Mouse (Mus musculus) MEL (cell line): ENCODE measurements around the gene Myo1g. TPM values are rescaled to one million over a fixed set of nuclear protein-coding genes. Genes with fewer than 3 reads are reported as not detected.

Experiments
- DNase-seq: peaks from one replicate; pipeline ENCODE4 v3.0.0; 2011; ENCODE audit warnings: low read depth, low spot score
- H3K27ac ChIP-seq: 2 replicates; pipeline ENCODE4 v1.5.1; 2012; ENCODE audit warnings: low read depth, mild to moderate bottlenecking, control low read depth, low read length, moderate library complexity; ENCODE audit not compliant: control insufficient read depth
- H3K27me3 ChIP-seq, 2 experiments: fragments of 150-350 bp in 1 of 2; sonication (generic) in 1 of 2; 2 replicates each; pipeline ENCODE4 v1.6.1; 2012; ENCODE audit warnings: low read length in 2 of 2, mild to moderate bottlenecking in 2 of 2, improper control_type of control experiment in 1 of 2, moderate library complexity in 1 of 2; ENCODE audit not compliant: insufficient read depth in 2 of 2, control insufficient read depth in 1 of 2
- H3K36me3 ChIP-seq, 2 experiments: 2 replicates each; pipeline ENCODE4 v1.6.1; 2012 to 2014; ENCODE audit warnings: low read length in 2 of 2, improper control_type of control experiment in 1 of 2, inconsistent platforms in 1 of 2, mild to moderate bottlenecking in 1 of 2; ENCODE audit not compliant: insufficient read depth in 2 of 2, control insufficient read depth in 1 of 2
- H3K4me1 ChIP-seq, 2 experiments: fragments of 150-350 bp in 1 of 2; sonication (generic) in 1 of 2; 2 replicates each; pipeline ENCODE4 v1.6.1; 2012; ENCODE audit warnings: low read length in 2 of 2, improper control_type of control experiment in 1 of 2, mild to moderate bottlenecking in 1 of 2; ENCODE audit not compliant: insufficient read depth in 2 of 2, control insufficient read depth in 1 of 2
- H3K4me3 ChIP-seq, 2 experiments: fragments of 150-350 bp in 1 of 2; sonication (generic) in 1 of 2; 2 replicates each; pipeline ENCODE4 v1.5.1; 2012; ENCODE audit warnings: low read depth in 2 of 2, low read length in 2 of 2, mild to moderate bottlenecking in 2 of 2, moderate library complexity in 2 of 2, control low read depth in 1 of 2, improper control_type of control experiment in 1 of 2; ENCODE audit not compliant: control insufficient read depth in 1 of 2, insufficient read depth in 1 of 2
- H3K79me2 ChIP-seq: 2 replicates; pipeline ENCODE4 v1.6.1; 2012; ENCODE audit warnings: mild to moderate bottlenecking, low read length, moderate library complexity; ENCODE audit not compliant: control insufficient read depth, poor library complexity, insufficient read depth
- H3K9ac ChIP-seq: 2 replicates; pipeline ENCODE4 v1.6.1; 2012; ENCODE audit warnings: low read depth, mild to moderate bottlenecking, control low read depth, low read length, moderate library complexity; ENCODE audit not compliant: control insufficient read depth, poor library complexity, severe bottlenecking
- H3K9me3 ChIP-seq: fragments of 150-350 bp; sonication (generic); replicated peaks from 2 replicates; pipeline ENCODE4 v1.6.1; 2012; ENCODE audit warnings: mild to moderate bottlenecking, low read length, improper control_type of control experiment, moderate library complexity; ENCODE audit not compliant: insufficient read depth
- CTCF ChIP-seq, 3 experiments: IDR thresholded peaks in 2 of 3; conservative IDR thresholded peaks in 1 of 3; 2 replicates each; pipeline ENCODE4 v1.5.1; 2011 to 2012; ENCODE audit warnings: low read length in 3 of 3, low read depth in 2 of 3, mild to moderate bottlenecking in 2 of 3, improper control_type of control experiment in 1 of 3, inconsistent platforms in 1 of 3, mixed read lengths in 1 of 3, moderate library complexity in 1 of 3; ENCODE audit not compliant: control insufficient read depth in 1 of 3, insufficient read depth in 1 of 3, poor library complexity in 1 of 3, severe bottlenecking in 1 of 3
- EP300 ChIP-seq, 2 experiments: IDR thresholded peaks; 2 replicates each; pipeline ENCODE4 v1.6.1; 2011; ENCODE audit warnings: improper control_type of control experiment in 2 of 2, low read length in 2 of 2, low read depth in 1 of 2, mild to moderate bottlenecking in 1 of 2
- ETS1 ChIP-seq: IDR thresholded peaks from 2 replicates; pipeline ENCODE4 v1.6.1; 2012; ENCODE audit warnings: low read depth, mild to moderate bottlenecking, inconsistent platforms, low read length, improper control_type of control experiment, moderate library complexity
- GABPA ChIP-seq: IDR thresholded peaks from 2 replicates; pipeline ENCODE4 v1.6.1; 2012; ENCODE audit warnings: low read depth, mild to moderate bottlenecking, inconsistent platforms, low read length, improper control_type of control experiment, moderate library complexity
- HCFC1 ChIP-seq: IDR thresholded peaks from 2 replicates; pipeline ENCODE4 v1.6.1; 2012; ENCODE audit warnings: low read depth, mild to moderate bottlenecking, inconsistent platforms, low read length, improper control_type of control experiment, moderate library complexity
- KAT2A ChIP-seq: conservative IDR thresholded peaks from 2 replicates; pipeline ENCODE4 v1.6.1; 2012; ENCODE audit warnings: low read depth, low read length, improper control_type of control experiment, inconsistent platforms
- MAFK ChIP-seq: IDR thresholded peaks from 2 replicates; pipeline ENCODE4 v1.6.1; 2011; ENCODE audit warnings: low read depth, mild to moderate bottlenecking, low read length, improper control_type of control experiment, borderline replicate concordance
- MAZ ChIP-seq: IDR thresholded peaks from 2 replicates; pipeline ENCODE4 v1.6.1; 2012; ENCODE audit warnings: low read depth, mild to moderate bottlenecking, inconsistent platforms, low read length, improper control_type of control experiment
- MEF2A ChIP-seq: IDR thresholded peaks from 2 replicates; pipeline ENCODE4 v1.6.1; 2014; ENCODE audit warnings: low read depth, mild to moderate bottlenecking, inconsistent platforms, low read length, improper control_type of control experiment; ENCODE audit not compliant: poor library complexity, insufficient replicate concordance, severe bottlenecking; ENCODE audit errors: extremely low read depth
- MYB ChIP-seq: IDR thresholded peaks from 2 replicates; pipeline ENCODE4 v1.6.1; 2011; ENCODE audit warnings: mild to moderate bottlenecking, low read depth, low read length, improper control_type of control experiment
- MYC ChIP-seq: IDR thresholded peaks from 2 replicates; pipeline ENCODE4 v1.6.1; 2011; ENCODE audit warnings: low read depth, mild to moderate bottlenecking, low read length, improper control_type of control experiment, moderate library complexity
- POLR2A ChIP-seq, 2 experiments: IDR thresholded peaks; 2 replicates each; pipeline ENCODE4 v1.6.1; 2011 to 2012; ENCODE audit warnings: low read length in 2 of 2, mild to moderate bottlenecking in 2 of 2, control low read depth in 1 of 2, improper control_type of control experiment in 1 of 2, low read depth in 1 of 2, moderate library complexity in 1 of 2; ENCODE audit not compliant: control insufficient read depth in 1 of 2, insufficient read depth in 1 of 2, poor library complexity in 1 of 2
- POLR2AphosphoS5 ChIP-seq: IDR thresholded peaks from 2 replicates; pipeline ENCODE4 v1.6.1; 2012; ENCODE audit warnings: low read depth, borderline replicate concordance, mild to moderate bottlenecking, inconsistent platforms, low read length, moderate library complexity, mixed read lengths
- RAD21 ChIP-seq: IDR thresholded peaks from 2 replicates; pipeline ENCODE4 v1.6.1; 2011; ENCODE audit warnings: mild to moderate bottlenecking, low read depth, low read length, improper control_type of control experiment
- SIN3A ChIP-seq: IDR thresholded peaks from 2 replicates; pipeline ENCODE4 v1.6.1; 2012; ENCODE audit warnings: low read length, improper control_type of control experiment, inconsistent platforms
- SMC3 ChIP-seq: IDR thresholded peaks from 2 replicates; pipeline ENCODE4 v1.6.1; 2011; ENCODE audit warnings: low read depth, low read length, improper control_type of control experiment
- TCF12 ChIP-seq: IDR thresholded peaks from 2 replicates; pipeline ENCODE4 v1.6.1; 2014; ENCODE audit warnings: low read depth, mild to moderate bottlenecking, inconsistent platforms, low read length, improper control_type of control experiment, moderate library complexity
- USF1 ChIP-seq: IDR thresholded peaks from 2 replicates; pipeline ENCODE4 v1.6.1; 2014; ENCODE audit warnings: low read depth, mild to moderate bottlenecking, inconsistent platforms, low read length, improper control_type of control experiment, moderate library complexity
- USF2 ChIP-seq, 2 experiments: IDR thresholded peaks; 2 replicates each; pipeline ENCODE4 v1.6.1; 2011 to 2012; ENCODE audit warnings: improper control_type of control experiment in 2 of 2, low read length in 2 of 2, borderline replicate concordance in 1 of 2, inconsistent platforms in 1 of 2, low read depth in 1 of 2, mild to moderate bottlenecking in 1 of 2; ENCODE audit not compliant: insufficient read depth in 1 of 2
- ZC3H11A ChIP-seq: IDR thresholded peaks from 2 replicates; pipeline ENCODE4 v1.6.1; 2012; ENCODE audit warnings: low read depth, mild to moderate bottlenecking, inconsistent platforms, low read length, improper control_type of control experiment
- ZKSCAN1 ChIP-seq: IDR thresholded peaks from 2 replicates; pipeline ENCODE4 v1.6.1; 2012; ENCODE audit warnings: low read depth, mild to moderate bottlenecking, inconsistent platforms, low read length, improper control_type of control experiment, moderate library complexity
- ZMIZ1 ChIP-seq: IDR thresholded peaks from 2 replicates; pipeline ENCODE4 v1.6.1; 2012; ENCODE audit warnings: low read depth, mild to moderate bottlenecking, inconsistent platforms, low read length, improper control_type of control experiment, moderate library complexity
- ZNF384 ChIP-seq: IDR thresholded peaks from 2 replicates; pipeline ENCODE4 v1.6.1; 2012; ENCODE audit warnings: low read depth, mild to moderate bottlenecking, inconsistent platforms, low read length, improper control_type of control experiment
- polyA plus RNA-seq, 2 experiments: library from polyadenylated mRNA; stranded (reverse) in 1 of 2; unstranded in 1 of 2; fragments of >175 nt in 1 of 2; fragments of >200 nt in 1 of 2; gene quantifications; 2 replicates each; pipeline versions ENCODE4 v1.2.1 to v1.2.4; 2012; ENCODE audit warnings: low replicate concordance in 2 of 2, low read depth in 1 of 2; ENCODE audit not compliant: insufficient read length in 2 of 2, insufficient read depth in 1 of 2, missing spikeins in 1 of 2
- total RNA-seq: library from RNA; depleted of rRNA; stranded (reverse); fragments of 300-350 nt; gene quantifications from 2 replicates; pipeline ENCODE4 v1.2.3, GENCODE M21; 2012

The Myo1g gene
- total and polyA plus RNA-seq, 3 experiments = 19.4 to 33.3 TPM; not detected in 1

GRCm38 (mm10) chr11:6489257-6489656 lies 31.5 kb downstream of the Myo1g start:
- Histone ChIP-seq H3K79me2 (no peaks in the 10 kb centered on the region), H3K9ac (no peak overlapping the region), H3K9me3 (no peaks in the 10 kb centered on the region), H3K36me3 (peaks cover 0 to 13% of the 10 kb centered on the region in 2 experiments; a peak in 2 of 4 replicates), H3K4me1 (peaks cover 7 to 19% of the 10 kb centered on the region in 2 experiments), H3K27me3 (no peaks in the 10 kb centered on the region; a peak in 1 of 4 replicates), H3K4me3 (no peak overlapping the region), H3K27ac (no peak overlapping the region)
- no peak for TF ChIP-seq EP300 (IDR thresholded peaks at IDR 0.05; ENCODE audit: low read depth in 1 of 2, low read length in 2 of 2)
- no peak for TF ChIP-seq ZKSCAN1
- TF ChIP-seq RAD21 = no peak
- TF ChIP-seq POLR2A (IDR thresholded peaks at IDR 0.05; ENCODE audit: control insufficient read depth in 1 of 2, insufficient read depth in 1 of 2, low read depth in 1 of 2, low read length in 2 of 2, poor library complexity in 1 of 2) = no peak
- TF ChIP-seq MYC = no peak
- no peak for TF ChIP-seq TCF12
- TF ChIP-seq POLR2AphosphoS5 = no peak
- no peak for TF ChIP-seq HCFC1
- no peak for TF ChIP-seq ZMIZ1
- TF ChIP-seq CTCF (IDR thresholded peaks at IDR 0.05 in 2 of 3, conservative IDR thresholded peaks at IDR 0.05 in 1 of 3; ENCODE audit: control insufficient read depth in 1 of 3, insufficient read depth in 1 of 3, low read depth in 2 of 3, low read length in 3 of 3, poor library complexity in 1 of 3, severe bottlenecking in 1 of 3) = no peak
- no peak for TF ChIP-seq USF2 (IDR thresholded peaks at IDR 0.05; ENCODE audit: borderline replicate concordance in 1 of 2, insufficient read depth in 1 of 2, low read depth in 1 of 2, low read length in 2 of 2)
- no peak for TF ChIP-seq ETS1
- DNase-seq = no peak

DNA sequence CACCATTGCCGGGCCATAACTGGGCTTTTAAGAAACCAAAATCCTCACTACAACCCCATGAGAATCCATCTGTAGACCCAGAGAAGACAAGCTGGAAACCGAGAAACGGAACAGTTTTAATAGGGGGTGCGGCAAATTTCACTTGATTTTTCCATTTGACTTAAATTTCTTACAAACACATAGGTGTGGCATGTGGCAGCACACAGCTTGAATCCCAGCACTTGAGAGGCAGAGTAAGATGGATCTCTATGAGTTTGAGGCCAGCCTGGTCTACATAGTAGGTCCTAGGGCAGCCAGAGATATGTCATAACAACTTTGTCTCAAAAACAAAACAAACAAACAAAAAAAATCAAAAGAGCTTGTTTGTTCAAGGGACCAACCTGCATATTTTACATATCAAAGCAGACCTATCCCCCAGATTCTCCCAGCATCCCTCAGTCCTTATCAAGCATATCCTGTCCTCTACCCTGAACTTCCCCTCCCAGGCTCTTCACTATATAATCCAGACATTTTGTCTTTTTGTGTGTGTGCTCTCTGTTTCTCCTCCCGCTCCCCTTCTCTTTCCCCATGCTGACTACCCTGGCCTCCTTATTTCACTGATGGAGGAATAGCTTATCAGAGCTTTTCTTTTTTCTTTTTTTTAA lies 32.6 kb downstream of the Myo1g start:
- peak; percentile 60 for DNase-seq
- H3K4me1 ChIP-seq = peaks cover 7 to 30% of the 10 kb centered on the region in 2 experiments
- no peak overlapping the region for H3K4me3 ChIP-seq
- H3K9me3 ChIP-seq = no peaks in the 10 kb centered on the region
- no peaks in the 10 kb centered on the region for H3K27me3 ChIP-seq
- peaks cover 0 to 22% of the 10 kb centered on the region in 2 experiments; a peak in 2 of 4 replicates for H3K36me3 ChIP-seq
- TF ChIP-seq ZC3H11A = no peak
- no peak for TF ChIP-seq ZNF384
- TF ChIP-seq MAFK = no peak
- TF ChIP-seq KAT2A = no peak
- TF ChIP-seq MEF2A = no peak
- no peak for TF ChIP-seq SMC3
- no peak for TF ChIP-seq SIN3A
- TF ChIP-seq MYB = no peak
- no peak for TF ChIP-seq POLR2A (IDR thresholded peaks at IDR 0.05; ENCODE audit: control insufficient read depth in 1 of 2, insufficient read depth in 1 of 2, low read depth in 1 of 2, low read length in 2 of 2, poor library complexity in 1 of 2)
- no peak for TF ChIP-seq MAZ
- TF ChIP-seq USF1 = no peak
- no peak for TF ChIP-seq CTCF (IDR thresholded peaks at IDR 0.05 in 2 of 3, conservative IDR thresholded peaks at IDR 0.05 in 1 of 3; ENCODE audit: control insufficient read depth in 1 of 3, insufficient read depth in 1 of 3, low read depth in 2 of 3, low read length in 3 of 3, poor library complexity in 1 of 3, severe bottlenecking in 1 of 3)
- TF ChIP-seq GABPA = no peak
- TF ChIP-seq ETS1 = no peak
- TF ChIP-seq EP300 (IDR thresholded peaks at IDR 0.05; ENCODE audit: low read depth in 1 of 2, low read length in 2 of 2) = no peak; a peak in 2 of 4 replicates
- no peak for TF ChIP-seq ZKSCAN1
- no peak overlapping the region for H3K27ac ChIP-seq
- H3K9ac ChIP-seq = no peak overlapping the region
- no peaks in the 10 kb centered on the region for H3K79me2 ChIP-seq
